ENCODE assay signal across 8 mouse cellular contexts in genomic region chr1:162643752-162644151, GRCm38 (mm10). TPM values are rescaled to one million over a fixed set of nuclear protein-coding genes. Genes with fewer than 3 reads are reported as not detected.
DNase-seq lines count a peak whose midpoint lies in the region; ATAC-seq lines count a peak whose summit lies in the region.

No protein-coding gene starts in this region.

- H3K36me3 ChIP-seq in kidney, embryonic 15.5 days = no peaks in the 10 kb centered on the region

- 51% methylated on average over 4 of the region's 4 CpGs for WGBS in kidney, embryonic 15.5 days

- H3K9ac ChIP-seq in kidney, embryonic 15.5 days = no peak overlapping the region

- ATAC-seq in kidney, embryonic 15.5 days (replicated peaks; ENCODE audit: low FRiP score) = no peak

- H3K4me1 ChIP-seq in kidney, embryonic 15.5 days = no peaks in the 10 kb centered on the region

- H3K4me3 ChIP-seq in kidney, embryonic 15.5 days (replicated peaks) = no peak overlapping the region

- no peak overlapping the region for H3K4me2 ChIP-seq in kidney, embryonic 15.5 days

- no peaks in the 10 kb centered on the region for H3K27me3 ChIP-seq in kidney, embryonic 15.5 days

- H3K9me3 ChIP-seq in kidney, embryonic 15.5 days (replicated peaks) = no peaks in the 10 kb centered on the region

- DNase-seq in kidney, adult 18-20 months = peak; percentile 21
- peak; percentile 92 for DNase-seq in brain, adult 2 months (ENCODE audit: low read depth, low spot score)
- peak; percentile 94 for DNase-seq in gastrocnemius, adult 18-20 months (ENCODE audit: low spot score)
- peak; percentile 28 to 46 for DNase-seq in kidney, postnatal 36 days
- DNase-seq in lung, postnatal 14 days = peak; percentile 65
- DNase-seq in spleen, postnatal 10 days (ENCODE audit: low spot score in 2 of 2) = no peak
- DNase-seq in embryo, embryonic 10.5 days (ENCODE audit: low spot score) = no peak

- H3K27ac ChIP-seq in kidney, embryonic 15.5 days = no peak overlapping the region

RNA-seq across cellular contexts. Expression of gene Myoc, which starts 4.8 kb away (rescaled TPM):
- 0.18 and 0.47 TPM in 2 replicates for polyA plus RNA-seq in kidney, embryonic 15.5 days (2015; fragmentation: Nextera tagmentation; extraction: Ambion mirVana)
- 10 to 100 TPM; 35.8 to 73.6 TPM for total RNA-seq in gastrocnemius, adult 18-20 months (2021)

RNA-seq across cellular contexts. Expression of gene Myocos, which starts 14.3 kb away (rescaled TPM):
- not detected in 2 replicates for polyA plus RNA-seq in kidney, embryonic 15.5 days (2015; fragmentation: Nextera tagmentation; extraction: Ambion mirVana)
- total RNA-seq in gastrocnemius, adult 18-20 months (2021) = not detected

Comparison
In these comparisons a context has a peak if more than half of its experiments do, and no peak if none do; other contexts are left out.
1. DNase-seq: peak in kidney, adult 18-20 months (single experiment), brain, adult 2 months (single experiment), gastrocnemius, adult 18-20 months (single experiment), kidney, postnatal 36 days (2 of 2) and lung, postnatal 14 days (single experiment); none in spleen, postnatal 10 days (0 of 2) and embryo, embryonic 10.5 days (single experiment).